8 mouse cellular contexts compared by ENCODE assay signal in the genomic region with DNA sequence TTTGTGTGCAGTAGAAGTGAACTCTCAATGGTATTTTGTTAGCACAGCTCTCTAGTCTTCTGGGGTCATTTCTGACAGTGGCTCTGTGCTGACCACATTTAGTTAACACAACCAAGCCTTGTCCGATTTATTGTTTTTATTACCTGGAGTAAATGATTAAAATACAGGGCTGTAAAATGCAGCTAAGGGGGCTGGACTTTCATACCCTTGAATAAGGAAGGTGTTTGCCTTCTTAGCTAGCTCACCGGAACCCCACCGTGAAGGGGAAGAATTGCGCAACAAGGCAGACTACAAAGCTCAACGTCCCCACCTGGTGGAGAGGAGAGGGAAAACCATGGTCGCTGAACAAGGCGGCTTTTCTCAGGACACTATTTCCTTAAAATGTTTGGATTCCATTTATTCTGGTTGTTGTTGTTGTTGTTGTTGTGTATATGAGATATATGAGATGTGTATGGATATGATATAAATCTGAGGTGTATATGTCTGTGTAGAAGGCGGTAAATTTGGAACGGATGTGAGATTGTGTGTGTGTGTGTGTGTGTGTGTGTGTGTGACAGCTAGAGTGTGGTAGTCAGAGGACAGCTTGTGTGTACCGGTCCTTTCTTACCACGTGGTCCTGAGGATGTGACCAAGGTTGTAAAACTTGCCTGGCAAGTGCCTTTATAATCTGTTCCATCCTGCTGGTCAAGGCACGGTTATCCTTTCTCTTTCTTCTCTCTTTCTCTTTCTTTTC. TPM values are rescaled to one million over a fixed set of nuclear protein-coding genes. Genes with fewer than 3 reads are reported as not detected.
DNase-seq lines count a peak whose midpoint lies in the region; ATAC-seq and TF ChIP-seq lines count a peak whose summit lies in the region.

No protein-coding gene starts in this region.

- ATAC-seq in CD4-positive, CD25-positive, alpha-beta regulatory T cell, adult 4 months: peak; percentile 75
- peak; percentile 80 for ATAC-seq in erythroid progenitor cell, adult 5-6 weeks (replicated peaks; ENCODE audit: low FRiP score, poor library complexity, severe bottlenecking)
- no peak for ATAC-seq in heart, embryonic 13.5 days (ENCODE audit: extremely low read depth, insufficient number of reproducible peaks, low FRiP score, low TSS enrichment)
- no peak; the same call in 1 of the 2 replicates for ATAC-seq in liver, embryonic 13.5 days (ENCODE audit: low read depth)
- ATAC-seq in stomach, embryonic 16.5 days (ENCODE audit: insufficient read depth, low FRiP score): peak; percentile 50; the same call in 1 of the 2 replicates

- peak; percentile 83 for DNase-seq in brain, embryonic 14.5 days (ENCODE audit: low read depth)
- peak; percentile 87 for DNase-seq in kidney, postnatal 10 days
- peak; percentile 33 for DNase-seq in liver, embryonic 13.5 days
- DNase-seq in neural tube, embryonic 10.5 days (ENCODE audit: extremely low spot score, low spot score): peak; percentile 66

- H3K27me3 ChIP-seq in heart, embryonic 13.5 days (replicated peaks): no peaks in the 10 kb centered on the region
- no peaks in the 10 kb centered on the region for H3K27me3 ChIP-seq in liver, embryonic 13.5 days
- H3K27me3 ChIP-seq in stomach, embryonic 16.5 days (ENCODE audit: control insufficient read depth, insufficient read depth, low read length): no peaks in the 10 kb centered on the region

- 22% methylated on average over 12 of the region's 12 CpGs for WGBS in heart, embryonic 13.5 days
- 19% methylated on average over 12 of the region's 12 CpGs for WGBS in liver, embryonic 13.5 days (ENCODE audit: insufficient replicate concordance)
- 18% methylated on average over 12 of the region's 12 CpGs for WGBS in stomach, embryonic 16.5 days

- no peak overlapping the region for H3K4me3 ChIP-seq in heart, embryonic 13.5 days
- H3K4me3 ChIP-seq in liver, embryonic 13.5 days (replicated peaks): no peak overlapping the region
- peak overlapping the region; percentile 21; the same call in 1 of the 2 replicates for H3K4me3 ChIP-seq in stomach, embryonic 16.5 days (replicated peaks; ENCODE audit: low read length)

- peaks cover 8% of the 10 kb centered on the region for H3K9me3 ChIP-seq in heart, embryonic 13.5 days
- peaks cover 3% of the 10 kb centered on the region; the same call in 1 of the 2 replicates for H3K9me3 ChIP-seq in liver, embryonic 13.5 days (replicated peaks)
- no peaks in the 10 kb centered on the region; the same call in 1 of the 2 replicates for H3K9me3 ChIP-seq in stomach, embryonic 16.5 days (replicated peaks; ENCODE audit: control insufficient read depth, low read length)

- H3K36me3 ChIP-seq in heart, embryonic 13.5 days: no peaks in the 10 kb centered on the region
- H3K36me3 ChIP-seq in liver, embryonic 13.5 days: 0 out of 2 replicates have a peak, but pooled peaks cover 7% of the 10 kb centered on the region
- H3K36me3 ChIP-seq in stomach, embryonic 16.5 days (ENCODE audit: control insufficient read depth, insufficient read depth, low read length): no peaks in the 10 kb centered on the region

- H3K4me1 ChIP-seq in heart, embryonic 13.5 days: no peaks in the 10 kb centered on the region; the same call in 1 of the 2 replicates
- H3K4me1 ChIP-seq in liver, embryonic 13.5 days (replicated peaks): peaks cover 10% of the 10 kb centered on the region; the same call in 1 of the 2 replicates
- no peaks in the 10 kb centered on the region for H3K4me1 ChIP-seq in stomach, embryonic 16.5 days (ENCODE audit: control insufficient read depth, insufficient read depth, low read length)

- H3K27ac ChIP-seq in heart, embryonic 13.5 days (replicated peaks): no peak overlapping the region
- H3K27ac ChIP-seq in liver, embryonic 13.5 days: no peak overlapping the region
- H3K27ac ChIP-seq in stomach, embryonic 16.5 days (ENCODE audit: low read length): no peak overlapping the region

- no peak overlapping the region for H3K9ac ChIP-seq in heart, embryonic 13.5 days
- no peak overlapping the region for H3K9ac ChIP-seq in liver, embryonic 13.5 days
- no peak overlapping the region for H3K9ac ChIP-seq in stomach, embryonic 16.5 days (ENCODE audit: low read length)

- TF ChIP-seq POLR2A in brain, embryonic 14.5 days (IDR thresholded peaks at IDR 0.05; ENCODE audit: borderline replicate concordance, extremely low read depth, insufficient read depth, insufficient read length, poor library complexity, severe bottlenecking): no peak

- TF ChIP-seq CTCF in brain, embryonic 14.5 days (IDR thresholded peaks at IDR 0.05; ENCODE audit: borderline replicate concordance, extremely low read depth, insufficient read depth, insufficient read length): peak; percentile 96

- H3K4me2 ChIP-seq in heart, embryonic 13.5 days: peak overlapping the region; percentile 52
- peak overlapping the region; percentile 16 for H3K4me2 ChIP-seq in liver, embryonic 13.5 days
- H3K4me2 ChIP-seq in stomach, embryonic 16.5 days (ENCODE audit: low read depth, low read length): peak overlapping the region; percentile 41

RNA-seq across cellular contexts. Expression of a gene that starts 16.8 kb away (rescaled TPM):
- under 1 TPM; 0.46 to 0.53 TPM for polyA plus RNA-seq in CD4-positive, CD25-positive, alpha-beta regulatory T cell, adult 4 months (2017; shearing (Covaris generic))
- 2.6 and 3.3 TPM in 2 replicates for polyA plus RNA-seq in brain, embryonic 14.5 days (2012; rRNA removed)
- total RNA-seq in erythroid progenitor cell, adult 5-6 weeks (2015; ENCODE audit: low replicate concordance): 2.2 TPM in 1 of 2 replicates, not detected in the other
- not detected in 2 replicates for total RNA-seq in erythroid progenitor cell, adult 5-6 weeks (2017; ENCODE audit: low replicate concordance)
- polyA plus RNA-seq in heart, embryonic 13.5 days (2015; fragmentation: Nextera tagmentation; extraction: Ambion mirVana): 0.14 TPM in 1 of 2 replicates, not detected in the other
- polyA plus RNA-seq in liver, embryonic 13.5 days (2015; fragmentation: Nextera tagmentation; extraction: Ambion mirVana): 0.15 and 0.22 TPM in 2 replicates
- 0.12 and 0.26 TPM in 2 replicates for polyA plus RNA-seq in stomach, embryonic 16.5 days (2015; fragmentation: Nextera tagmentation; extraction: Ambion mirVana)

Comparison
In these comparisons a context has a peak if more than half of its experiments do, and no peak if none do; other contexts are left out.
1. ATAC-seq: peak in CD4-positive, CD25-positive, alpha-beta regulatory T cell, adult 4 months (single experiment), erythroid progenitor cell, adult 5-6 weeks (single experiment) and stomach, embryonic 16.5 days (single experiment); none in heart, embryonic 13.5 days (single experiment) and liver, embryonic 13.5 days (single experiment).
2. DNase-seq: peak in every context shown above with its lines; median percentile 87 in kidney, postnatal 10 days; 83 in brain, embryonic 14.5 days; 66 in neural tube, embryonic 10.5 days; 33 in liver, embryonic 13.5 days.
3. Peak in every context shown above with its lines, with median percentiles within 50 percentile points of each other: H3K4me2 ChIP-seq.